Mouse (Mus musculus) lung, postnatal 0 days (tissue): Measurements from ENCODE around the gene Mief2.

ENCODE experiments used
- CTCF ChIP-seq: IDR thresholded peaks from 2 replicates; pipeline ENCODE4 v1.5.1; 2016; ENCODE audit warnings: antibody characterized with exemption, mild to moderate bottlenecking
- EP300 ChIP-seq: IDR thresholded peaks from 2 replicates; pipeline ENCODE4 v1.6.1; 2016; ENCODE audit warnings: antibody characterized with exemption, mild to moderate bottlenecking, control low read depth

DNA sequence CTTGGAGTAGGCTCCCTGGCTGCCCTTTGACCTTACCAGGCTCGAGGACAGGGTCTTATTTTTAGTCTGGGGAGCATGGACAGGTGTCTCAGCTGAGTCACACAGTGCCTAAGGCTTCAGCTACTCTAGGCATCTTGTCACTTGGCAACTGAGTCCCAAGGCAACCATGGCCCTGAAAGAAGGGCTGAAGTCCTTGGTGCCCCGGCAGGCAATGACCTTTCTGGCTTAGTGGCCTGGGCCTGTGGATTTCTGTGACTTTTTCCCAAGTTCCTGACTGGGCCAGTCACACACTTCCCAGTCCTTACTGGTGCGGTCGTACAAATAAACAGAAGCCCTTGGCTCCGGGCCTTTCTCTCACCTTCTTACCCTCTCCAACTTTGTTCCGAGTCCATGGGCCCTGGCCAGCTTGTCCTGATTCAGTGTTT lies 1.0 kb downstream of the Mief2 start:
- TF ChIP-seq EP300 (no peak), CTCF (no peak)
